Mouse (Mus musculus) C2C12 (cell line): ENCODE measurements around the gene Plscr1. TPM values are rescaled to one million over a fixed set of nuclear protein-coding genes. Genes with fewer than 3 reads are reported as not detected.

ENCODE experiments used
- H3K27me3 ChIP-seq: one replicate; pipeline ENCODE4 v1.6.1; 2011; ENCODE audit not compliant: control insufficient read depth, insufficient read depth, insufficient read length
- H3K36me3 ChIP-seq: one replicate; pipeline ENCODE4 v1.6.1; 2011; ENCODE audit not compliant: control insufficient read depth, insufficient read depth
- H3K4me3 ChIP-seq: one replicate; pipeline ENCODE4 v1.5.1; 2011; ENCODE audit warnings: mild to moderate bottlenecking, control low read depth; ENCODE audit not compliant: poor library complexity, insufficient read depth, severe bottlenecking
- H3K79me2 ChIP-seq: one replicate; pipeline ENCODE4 v1.6.1; 2011; ENCODE audit not compliant: control insufficient read depth, insufficient read depth
- H3K79me3 ChIP-seq: one replicate; pipeline ENCODE4 v1.6.1; 2011; ENCODE audit warnings: low read depth, control low read depth
- H3ac ChIP-seq: one replicate; pipeline ENCODE3; 2011; ENCODE audit warnings: low read depth; ENCODE audit not compliant: control insufficient read depth, insufficient read length
- CEBPB ChIP-seq: IDR thresholded peaks from one replicate; pipeline ENCODE4 v1.6.1; 2011; ENCODE audit warnings: low read depth, mild to moderate bottlenecking, control low read depth, moderate library complexity
- CTCF ChIP-seq: IDR thresholded peaks from one replicate; pipeline ENCODE4 v1.5.1; 2011; ENCODE audit not compliant: control insufficient read depth, insufficient read depth, insufficient read length
- FOSL1 ChIP-seq: IDR thresholded peaks from one replicate; pipeline ENCODE4 v1.8.0; 2011; ENCODE audit warnings: mild to moderate bottlenecking, low read length; ENCODE audit not compliant: poor library complexity, insufficient read depth, severe bottlenecking
- MAX ChIP-seq: IDR thresholded peaks from one replicate; pipeline ENCODE4 v1.6.1; 2011; ENCODE audit warnings: mild to moderate bottlenecking, control low read depth
- MYOD1 ChIP-seq: IDR thresholded peaks from one replicate; pipeline ENCODE4 v1.6.1; 2011; ENCODE audit warnings: low read depth; ENCODE audit not compliant: control insufficient read depth, insufficient read length
- MYOG ChIP-seq: IDR thresholded peaks from one replicate; pipeline ENCODE4 v1.6.1; 2011; ENCODE audit not compliant: control insufficient read depth, insufficient read length; ENCODE audit errors: extremely low read depth
- USF1 ChIP-seq: IDR thresholded peaks from one replicate; pipeline ENCODE4 v1.6.1; 2011; ENCODE audit warnings: low read depth, mild to moderate bottlenecking, control low read depth, moderate library complexity
- polyA plus RNA-seq: library from polyadenylated mRNA; unstranded; fragments of >200 nt; fragmentation: generic; extraction: Trizol; gene quantifications from one replicate; pipeline ENCODE4 v1.2.1, GENCODE M21; 2012; ENCODE audit warnings: missing spikeins

Plscr1 gene
- polyA plus RNA-seq, 1 experiment, result 41.1 TPM

DNA sequence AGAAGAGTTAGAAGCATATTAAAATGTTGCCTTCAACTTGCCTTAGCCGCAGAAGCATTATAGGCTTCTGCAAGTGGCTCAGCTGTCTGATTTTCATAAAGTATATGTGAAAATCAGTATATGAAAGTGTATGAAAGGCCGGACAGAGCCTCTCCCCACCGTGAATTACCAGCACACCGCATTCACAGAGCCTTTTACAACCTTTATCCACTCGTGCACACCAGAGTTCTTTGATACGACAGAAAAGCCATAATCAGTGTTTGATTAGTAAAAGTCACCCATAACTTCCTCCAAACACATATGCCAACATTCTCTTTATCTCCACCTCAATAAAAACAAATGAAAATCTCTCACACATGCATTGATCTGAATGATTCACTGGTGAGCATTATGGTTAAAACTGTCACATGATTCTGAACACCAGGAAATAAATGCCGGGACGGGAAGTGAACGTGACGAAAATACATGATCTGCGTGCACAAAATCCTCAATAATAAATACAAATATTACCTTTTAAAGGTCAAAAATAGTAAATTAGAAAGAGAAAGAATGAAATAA lies 14.6 kb upstream of the Plscr1 start:
- Histone ChIP-seq H3ac (no peak overlapping the region), H3K79me3 (no peaks in the 10 kb centered on the region), H3K27me3 (no peaks in the 10 kb centered on the region), H3K79me2 (no peaks in the 10 kb centered on the region), H3K4me3 (no peak overlapping the region), H3K36me3 (no peaks in the 10 kb centered on the region)
- TF ChIP-seq USF1 (no peak), FOSL1 (no peak), MYOD1 (no peak), CEBPB (no peak), MYOG (no peak), MAX (no peak), CTCF (no peak)

DNA sequence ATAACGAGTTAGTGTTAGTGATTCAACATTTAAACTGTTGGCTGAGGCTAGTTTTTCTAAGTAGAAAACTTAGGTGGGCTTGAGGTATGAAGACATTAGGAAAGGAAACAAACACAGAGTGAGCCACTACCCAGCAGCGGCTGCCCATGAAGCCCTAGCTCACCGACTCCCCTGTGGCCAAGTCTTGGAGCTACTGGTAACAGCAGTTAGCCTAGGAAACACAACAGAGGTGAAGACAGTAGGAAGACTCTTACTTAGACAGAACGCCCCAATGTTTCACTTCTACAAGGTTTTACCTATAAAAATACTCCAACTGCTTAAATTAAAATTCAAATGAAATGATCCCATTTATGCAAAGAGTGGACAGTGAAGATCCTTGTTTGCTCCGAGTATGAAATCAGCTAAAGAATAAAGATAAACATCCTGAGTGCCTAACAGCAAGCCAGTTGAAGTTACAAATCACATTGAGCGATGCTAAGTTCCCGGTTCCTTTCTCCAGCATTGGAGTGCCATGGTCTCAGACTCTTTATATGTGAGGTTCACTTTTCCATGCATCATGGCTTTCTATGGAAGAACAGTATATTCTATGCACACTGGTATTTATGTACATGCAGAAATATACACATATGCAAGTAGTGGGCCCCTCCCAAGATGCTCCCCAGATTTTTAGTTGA lies 640 bp upstream of the Plscr1 start:
- TF ChIP-seq CEBPB, result no peak
- TF ChIP-seq MYOG, result no peak
- no peak for TF ChIP-seq USF1
- TF ChIP-seq MAX, result no peak
- no peak for TF ChIP-seq MYOD1
- TF ChIP-seq FOSL1, result no peak
- no peak for TF ChIP-seq CTCF
- no peak overlapping the region for H3ac ChIP-seq

DNA sequence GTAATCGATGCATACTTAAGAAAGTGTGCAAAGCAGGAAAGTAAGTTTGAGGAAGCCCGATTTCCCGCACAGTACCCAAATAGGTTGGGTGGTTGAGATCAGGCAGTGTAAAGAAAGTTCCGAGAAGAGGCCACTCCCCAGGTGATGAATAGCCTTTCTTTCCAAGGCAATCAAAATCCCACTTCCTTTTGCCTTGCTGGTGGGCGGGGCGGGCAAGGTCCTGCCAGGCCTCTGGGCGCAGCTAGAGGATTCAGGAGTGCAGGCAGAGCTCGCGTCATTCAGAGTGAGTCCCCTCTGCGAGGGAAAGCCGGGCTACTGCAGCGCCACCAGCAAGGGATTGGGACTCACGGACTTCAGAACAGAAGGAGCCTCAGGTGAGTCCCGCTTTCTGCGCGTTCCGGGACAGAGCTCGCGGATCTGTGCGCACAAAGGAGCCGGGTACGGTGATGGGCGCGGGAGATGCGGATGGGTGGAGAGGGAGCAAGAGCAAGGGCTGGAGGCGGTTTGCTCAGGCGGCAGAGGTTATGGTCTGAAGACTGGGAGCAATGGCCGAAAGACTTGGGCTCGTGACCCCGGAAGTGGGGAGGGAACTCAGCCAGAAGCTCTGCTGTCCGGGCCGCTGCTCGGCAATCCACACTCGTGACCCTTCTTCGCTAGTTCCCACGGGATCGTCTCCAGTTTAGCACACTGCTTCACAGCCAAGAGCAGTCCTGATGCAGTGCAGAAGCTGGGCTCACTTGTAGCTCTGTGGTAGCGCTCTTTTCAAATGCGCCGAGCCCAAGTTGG lies 630 bp downstream of the Plscr1 start:
- peak overlapping the region; percentile 86 for H3ac ChIP-seq
- H3K79me3 ChIP-seq, result peaks cover 44% of the 10 kb centered on the region
- no peaks in the 10 kb centered on the region for H3K27me3 ChIP-seq
- H3K36me3 ChIP-seq, result peaks cover 4% of the 10 kb centered on the region
- TF ChIP-seq CEBPB (no peak), MYOG (no peak), USF1 (peak; percentile 46), FOSL1 (no peak), MAX (no peak), CTCF (no peak)
- peak overlapping the region; percentile 63 for H3K4me3 ChIP-seq
- peaks cover 49% of the 10 kb centered on the region for H3K79me2 ChIP-seq

More for the DNA sequence above, 640 bp upstream of the Plscr1 start:
- Histone ChIP-seq H3K79me3 (peaks cover 34% of the 10 kb centered on the region), H3K36me3 (peaks cover 4% of the 10 kb centered on the region), H3K79me2 (peaks cover 36% of the 10 kb centered on the region), H3K4me3 (no peak overlapping the region), H3K27me3 (no peaks in the 10 kb centered on the region)

DNA sequence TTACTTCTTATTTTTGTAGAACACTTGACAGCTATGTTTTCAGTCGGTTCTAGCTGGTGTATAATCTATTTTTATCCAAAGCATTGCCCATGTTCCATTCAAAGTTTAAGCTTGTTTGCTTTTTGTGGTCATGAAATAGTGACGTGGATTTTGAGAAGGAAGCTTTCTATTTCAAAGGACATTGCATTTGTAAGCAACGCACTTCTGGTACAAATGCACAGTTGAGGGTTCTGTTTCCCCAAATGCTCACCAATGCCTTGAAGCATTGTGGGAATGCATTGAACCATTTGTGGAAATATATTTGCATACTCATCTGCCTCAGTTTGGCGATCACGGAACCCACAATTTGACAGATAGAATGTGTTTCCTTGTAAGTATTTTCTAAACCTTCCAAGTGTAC lies 3.2 kb downstream of the Plscr1 start:
- Histone ChIP-seq H3K79me2 (peaks cover 74% of the 10 kb centered on the region), H3K36me3 (peaks cover 4% of the 10 kb centered on the region), H3K79me3 (peaks cover 57% of the 10 kb centered on the region), H3K4me3 (no peak overlapping the region), H3K27me3 (no peaks in the 10 kb centered on the region), H3ac (no peak overlapping the region)
- TF ChIP-seq FOSL1 (no peak), CEBPB (no peak), USF1 (no peak), CTCF (no peak), MYOG (no peak), MYOD1 (no peak), MAX (no peak)

DNA sequence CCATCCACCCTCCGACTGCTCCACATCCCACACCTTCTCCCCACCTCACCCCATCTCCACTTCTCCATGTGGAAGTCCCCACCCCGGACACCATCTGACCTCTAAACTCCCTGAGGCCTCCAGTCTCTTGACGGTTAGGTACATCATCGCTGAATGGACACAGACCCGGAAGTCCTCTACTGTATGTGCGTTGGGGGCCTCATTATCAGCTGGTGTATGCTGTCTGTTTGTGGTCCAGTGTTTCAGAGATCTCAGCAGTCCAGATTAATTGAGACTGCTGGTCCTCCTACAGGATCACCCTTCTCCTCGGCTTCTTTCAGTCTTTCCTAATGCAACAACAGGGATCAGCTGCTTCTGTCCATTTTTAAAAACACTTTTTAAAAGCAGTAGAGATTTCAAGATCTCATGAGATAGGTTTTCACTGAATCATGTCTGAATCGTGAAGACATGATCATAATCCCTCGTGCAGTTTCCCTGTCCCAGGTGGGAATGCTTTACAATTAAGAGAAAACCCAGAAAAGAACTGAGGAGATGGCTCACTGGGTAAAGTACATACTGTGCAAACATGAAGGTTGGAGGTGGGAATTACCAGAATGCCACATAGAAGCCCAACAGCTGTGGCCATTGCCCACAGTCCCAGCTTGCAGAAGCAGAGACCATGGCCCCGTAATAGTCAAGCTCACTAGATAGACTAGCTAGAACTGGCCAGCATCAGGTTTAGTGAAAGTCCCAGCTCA lies 4.2 kb downstream of the Plscr1 start:
- Histone ChIP-seq H3K79me3 (peaks cover 57% of the 10 kb centered on the region), H3ac (no peak overlapping the region), H3K4me3 (no peak overlapping the region), H3K79me2 (peaks cover 77% of the 10 kb centered on the region), H3K27me3 (no peaks in the 10 kb centered on the region), H3K36me3 (peaks cover 10% of the 10 kb centered on the region)
- TF ChIP-seq FOSL1, result no peak
- no peak for TF ChIP-seq CEBPB
- TF ChIP-seq USF1, result no peak
- TF ChIP-seq CTCF, result no peak
- no peak for TF ChIP-seq MYOD1
- TF ChIP-seq MAX, result no peak
- TF ChIP-seq MYOG, result no peak
